Mouse (Mus musculus) left cerebral cortex, postnatal 36 days (tissue): Measurements from ENCODE around the gene 1700020D05Rik. TPM values are rescaled to one million over a fixed set of nuclear protein-coding genes. Genes with fewer than 3 reads are reported as not detected.

Experiments used
- DNase-seq, 2 experiments: peaks; one replicate each; pipeline ENCODE4 v3.0.0; 2021 to 2022; ENCODE audit warnings: low spot score in 2 of 2, mixed read lengths in 1 of 2
- intact Hi-C: fragments of 180-260 bp; cut with DNase I; formaldehyde crosslinking; loops from one replicate; pipeline ENCODE4 v1.15.1; 2025
- total RNA-seq, 2 experiments: library from RNA; stranded (reverse); gene quantifications; 2 replicates each; pipeline ENCODE4 v1.2.3; 2021

The 1700020D05Rik gene
- total RNA-seq, 2 experiments from 2014 or later, result 2.7 to 11.0 TPM

GRCm38 (mm10) chr19:5456922-5457745 is 46.5 kb downstream of the 1700020D05Rik start:
- intact Hi-C loops, result loop anchor here (2.0 kb wide), 2 partner anchors 32 kb away; partner anchors contain the start of genes AI837181, Drap1 and Mus81

GRCm38 (mm10) chr19:5456241-5456921 is 47.2 kb downstream of the 1700020D05Rik start:
- intact Hi-C loops, result loop anchor here (2.0 kb wide), 2 partner anchors 32 kb away; partner anchors contain the start of genes AI837181, Drap1 and Mus81
- DNase-seq, result no peak

More at GRCm38 (mm10) chr19:5456922-5457745, 46.5 kb downstream of the 1700020D05Rik start:
- DNase-seq, result peak; percentile 96

GRCm38 (mm10) chr19:5455568-5455967 is 48.0 kb downstream of the 1700020D05Rik start:
- no peak for DNase-seq
- intact Hi-C loops, result no loop called here

- intact Hi-C loops, result no loop called here
- DNase-seq, result no peak
Measured at GRCm38 (mm10) chr19:5455037-5455436, 48.5 kb downstream of the 1700020D05Rik start.

Other genes starting within 250 kb of the 1700020D05Rik start
- 10 to 100 TPM; 62.0 to 63.1 TPM for gene Pacs1, start 230.7 kb downstream of the 1700020D05Rik start, total RNA-seq
- 100 to 1,000 TPM; 201 to 202 TPM for gene Sf3b2, start 208.3 kb downstream of the 1700020D05Rik start, total RNA-seq
- 10 to 100 TPM; 78.9 to 87.4 TPM for gene Gal3st3, start 205.5 kb downstream of the 1700020D05Rik start, total RNA-seq
- gene Catsper1, start 168.0 kb downstream of the 1700020D05Rik start, total RNA-seq, result not detected
- gene Cst6, start 154.2 kb downstream of the 1700020D05Rik start, total RNA-seq, result 10 to 100 TPM; 20.8 to 35.6 TPM
- gene Eif1ad, start 137.0 kb downstream of the 1700020D05Rik start, total RNA-seq, result 10 to 100 TPM; 20.5 to 24.2 TPM
- 10 to 100 TPM; 74.3 to 83.3 TPM for gene Banf1, start 136.6 kb downstream of the 1700020D05Rik start, total RNA-seq
- gene Sart1, start 115.1 kb downstream of the 1700020D05Rik start, total RNA-seq, result 100 to 1,000 TPM in 1 of 2 experiments, 10 to 100 TPM in 1; 75.6 to 103 TPM
- not detected for gene Tsga10ip, start 101.3 kb downstream of the 1700020D05Rik start, total RNA-seq
- gene Drap1, start 78.8 kb downstream of the 1700020D05Rik start, total RNA-seq, result 100 to 1,000 TPM; 245 to 260 TPM
- gene AI837181, start 78.6 kb downstream of the 1700020D05Rik start, total RNA-seq, result 10 to 100 TPM; 70.2 to 78.3 TPM
- gene Fosl1, start 56.2 kb downstream of the 1700020D05Rik start, total RNA-seq, result not detected
- 10 to 100 TPM; 28.5 to 31.7 TPM for gene Ccdc85b, start 45.9 kb downstream of the 1700020D05Rik start, total RNA-seq
- gene Fibp, start 43.2 kb downstream of the 1700020D05Rik start, total RNA-seq, result 10 to 100 TPM; 87.2 to 95.1 TPM
- under 1 TPM in 1 of 2 experiments, not detected in 1; 0.86 TPM for gene Ctsw, start 35.3 kb downstream of the 1700020D05Rik start, total RNA-seq
- gene Efemp2, start 29.8 kb downstream of the 1700020D05Rik start, total RNA-seq, result 10 to 100 TPM; 11.2 to 16.0 TPM
- 10 to 100 TPM; 30.5 to 31.1 TPM for gene Mus81, start 15.4 kb downstream of the 1700020D05Rik start, total RNA-seq
- 1,000 to 10,000 TPM; 1,319 to 1,567 TPM for gene Cfl1, start 13.3 kb downstream of the 1700020D05Rik start, total RNA-seq
- gene Snx32, start 6.8 kb upstream of the 1700020D05Rik start, total RNA-seq, result 10 to 100 TPM; 77.2 to 89.0 TPM
- gene Ovol1, start 56.9 kb upstream of the 1700020D05Rik start, total RNA-seq, result not detected
- gene Ap5b1, start 64.2 kb upstream of the 1700020D05Rik start, total RNA-seq, result 1 to 10 TPM; 6.6 to 7.3 TPM
- 10 to 100 TPM; 73.2 to 74.8 TPM for gene Rnaseh2c, start 98.1 kb upstream of the 1700020D05Rik start, total RNA-seq
- gene Kat5, start 106.5 kb upstream of the 1700020D05Rik start, total RNA-seq, result 100 to 1,000 TPM in 1 of 2 experiments, 10 to 100 TPM in 1; 80.4 to 105 TPM
- 10 to 100 TPM; 18.1 to 19.8 TPM for gene Rela, start 133.7 kb upstream of the 1700020D05Rik start, total RNA-seq
- gene Sipa1, start 159.9 kb upstream of the 1700020D05Rik start, total RNA-seq, result 10 to 100 TPM; 14.0 to 22.8 TPM
- gene Map3k11, start 185.0 kb upstream of the 1700020D05Rik start, total RNA-seq, result 10 to 100 TPM; 17.3 to 19.2 TPM
- 10 to 100 TPM; 66.1 to 83.1 TPM for gene Pcnx3, start 185.1 kb upstream of the 1700020D05Rik start, total RNA-seq
- not detected for gene Kcnk7, start 200.6 kb upstream of the 1700020D05Rik start, total RNA-seq
- 10 to 100 TPM; 22.9 to 27.1 TPM for gene Ehbp1l1, start 222.5 kb upstream of the 1700020D05Rik start, total RNA-seq
- gene Fam89b, start 225.9 kb upstream of the 1700020D05Rik start, total RNA-seq, result 10 to 100 TPM; 26.8 to 28.7 TPM
- gene Ltbp3, start 237.1 kb upstream of the 1700020D05Rik start, total RNA-seq, result 10 to 100 TPM; 25.1 to 40.3 TPM